Mouse (Mus musculus): ENCODE measurements around the gene Ipo4. TPM values are rescaled to one million over a fixed set of nuclear protein-coding genes. Genes with fewer than 3 reads are reported as not detected.

Gene Ipo4
- polyA plus RNA-seq, 1 experiment: not detected

- TF ChIP-seq CTCF (IDR thresholded peaks at IDR 0.05; ENCODE audit: insufficient read depth, low read depth, low read length): no peak
- TF ChIP-seq POLR2A (IDR thresholded peaks at IDR 0.05; ENCODE audit: insufficient read depth, low read depth, low read length): peak; percentile 47; the same call in 1 of the 2 replicates
- peak within 1 kb of the TSS; percentile 44 for H3K27ac ChIP-seq (ENCODE audit: insufficient read depth, low read depth, low read length)
- peaks cover 8% of the 10 kb centered on the region for H3K4me1 ChIP-seq (ENCODE audit: control insufficient read depth, insufficient read depth, low read length)
- peak within 1 kb of the TSS; percentile 65 for H3K4me3 ChIP-seq (ENCODE audit: insufficient read depth, low read depth, low read length)
- under 1% methylated on average over 32 of the region's 32 CpGs for WGBS
These were observed 57.7 kb downstream of the Ipo4 start, which contains the start of gene Psme1 for GRCm38 (mm10) chr14:55577871-55578667. TSS of gene Psme1 (plus strand) at chr14:55578123.

DNA sequence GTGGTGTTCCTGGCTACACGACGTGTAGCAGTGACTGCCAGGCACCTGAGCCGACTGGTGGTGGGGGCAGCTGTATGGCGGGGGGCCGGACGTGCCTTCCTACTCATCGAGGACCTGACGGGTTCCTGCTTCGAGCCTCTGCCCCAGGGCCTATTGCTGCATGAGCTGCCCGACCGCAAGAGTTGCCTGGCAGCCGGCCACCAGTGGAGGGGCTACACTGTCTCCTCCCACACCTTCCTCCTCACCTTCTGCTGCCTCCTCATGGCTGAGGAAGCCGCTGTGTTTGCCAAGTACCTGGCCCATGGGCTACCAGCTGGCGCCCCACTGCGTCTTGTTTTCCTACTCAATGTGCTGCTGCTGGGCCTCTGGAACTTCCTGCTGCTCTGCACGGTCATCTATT, 59.4 kb downstream of the Ipo4 start:
- 86% methylated on average over 16 of the region's 16 CpGs for WGBS
- Histone ChIP-seq H3K27ac (ENCODE audit: insufficient read depth, low read depth, low read length) (no peak overlapping the region), H3K4me1 (ENCODE audit: control insufficient read depth, insufficient read depth, low read length) (peaks cover 8% of the 10 kb centered on the region), H3K4me3 (ENCODE audit: insufficient read depth, low read depth, low read length) (no peak overlapping the region)
- TF ChIP-seq POLR2A (IDR thresholded peaks at IDR 0.05; ENCODE audit: insufficient read depth, low read depth, low read length) (no peak), CTCF (IDR thresholded peaks at IDR 0.05; ENCODE audit: insufficient read depth, low read depth, low read length) (no peak)

GRCm38 (mm10) chr14:55575711-55576110, 60.0 kb downstream of the Ipo4 start:
- Histone ChIP-seq H3K4me3 (ENCODE audit: insufficient read depth, low read depth, low read length) (no peak overlapping the region), H3K27ac (ENCODE audit: insufficient read depth, low read depth, low read length) (no peak overlapping the region), H3K4me1 (ENCODE audit: control insufficient read depth, insufficient read depth, low read length) (peaks cover 8% of the 10 kb centered on the region)
- TF ChIP-seq CTCF (IDR thresholded peaks at IDR 0.05; ENCODE audit: insufficient read depth, low read depth, low read length): no peak
- TF ChIP-seq POLR2A (IDR thresholded peaks at IDR 0.05; ENCODE audit: insufficient read depth, low read depth, low read length): no peak
- 81% methylated on average over 13 of the region's 13 CpGs for WGBS

Other genes with a start within 250 kb of the Ipo4 start
- not detected in 2 replicates for gene Dhrs4, start 157.2 kb downstream of the Ipo4 start, polyA plus RNA-seq (2012; ENCODE audit: insufficient read depth, insufficient read length, low replicate concordance, missing spikeins)
- not detected in 2 replicates for gene Carmil3, start 145.3 kb downstream of the Ipo4 start, polyA plus RNA-seq (2012; ENCODE audit: insufficient read depth, insufficient read length, low replicate concordance, missing spikeins)
- gene Cpne6, start 125.5 kb downstream of the Ipo4 start, polyA plus RNA-seq (2012; ENCODE audit: insufficient read depth, insufficient read length, low replicate concordance, missing spikeins): 357 TPM in 1 of 2 replicates, not detected in the other
- not detected in 2 replicates for gene Nrl, start 111.0 kb downstream of the Ipo4 start, polyA plus RNA-seq (2012; ENCODE audit: insufficient read depth, insufficient read length, low replicate concordance, missing spikeins)
- gene Pck2, start 95.7 kb downstream of the Ipo4 start, polyA plus RNA-seq (2012; ENCODE audit: insufficient read depth, insufficient read length, low replicate concordance, missing spikeins): not detected in 2 replicates
- gene Dcaf11, start 76.0 kb downstream of the Ipo4 start, polyA plus RNA-seq (2012; ENCODE audit: insufficient read depth, insufficient read length, low replicate concordance, missing spikeins): not detected in 2 replicates
- not detected in 2 replicates for gene A730061H03Rik, start 75.6 kb downstream of the Ipo4 start, polyA plus RNA-seq (2012; ENCODE audit: insufficient read depth, insufficient read length, low replicate concordance, missing spikeins)
- gene Fitm1, start 60.3 kb downstream of the Ipo4 start, polyA plus RNA-seq (2012; ENCODE audit: insufficient read depth, insufficient read length, low replicate concordance, missing spikeins): not detected in 2 replicates
- gene Psme1, start 57.8 kb downstream of the Ipo4 start, polyA plus RNA-seq (2012; ENCODE audit: insufficient read depth, insufficient read length, low replicate concordance, missing spikeins): not detected in 2 replicates
- gene Emc9, start 50.7 kb downstream of the Ipo4 start, polyA plus RNA-seq (2012; ENCODE audit: insufficient read depth, insufficient read length, low replicate concordance, missing spikeins): not detected in 2 replicates
- not detected in 2 replicates for gene Psme2, start 44.8 kb downstream of the Ipo4 start, polyA plus RNA-seq (2012; ENCODE audit: insufficient read depth, insufficient read length, low replicate concordance, missing spikeins)
- not detected in 2 replicates for gene Rnf31, start 44.2 kb downstream of the Ipo4 start, polyA plus RNA-seq (2012; ENCODE audit: insufficient read depth, insufficient read length, low replicate concordance, missing spikeins)
- gene Irf9, start 32.4 kb downstream of the Ipo4 start, polyA plus RNA-seq (2012; ENCODE audit: insufficient read depth, insufficient read length, low replicate concordance, missing spikeins): not detected in 2 replicates
- not detected in 2 replicates for gene Rec8, start 17.9 kb downstream of the Ipo4 start, polyA plus RNA-seq (2012; ENCODE audit: insufficient read depth, insufficient read length, low replicate concordance, missing spikeins)
- not detected in 2 replicates for gene Gm49378, start 1.9 kb upstream of the Ipo4 start, polyA plus RNA-seq (2012; ENCODE audit: insufficient read depth, insufficient read length, low replicate concordance, missing spikeins)
- gene Tm9sf1, start 7.8 kb upstream of the Ipo4 start, polyA plus RNA-seq (2012; ENCODE audit: insufficient read depth, insufficient read length, low replicate concordance, missing spikeins): not detected in 2 replicates
- gene Tssk4, start 14.2 kb upstream of the Ipo4 start, polyA plus RNA-seq (2012; ENCODE audit: insufficient read depth, insufficient read length, low replicate concordance, missing spikeins): not detected in 2 replicates
- gene Mdp1, start 24.6 kb upstream of the Ipo4 start, polyA plus RNA-seq (2012; ENCODE audit: insufficient read depth, insufficient read length, low replicate concordance, missing spikeins): not detected in 2 replicates
- not detected in 2 replicates for gene Gmpr2, start 36.0 kb upstream of the Ipo4 start, polyA plus RNA-seq (2012; ENCODE audit: insufficient read depth, insufficient read length, low replicate concordance, missing spikeins)
- gene Nedd8, start 36.2 kb upstream of the Ipo4 start, polyA plus RNA-seq (2012; ENCODE audit: insufficient read depth, insufficient read length, low replicate concordance, missing spikeins): not detected in 2 replicates
- gene Tinf2, start 45.9 kb upstream of the Ipo4 start, polyA plus RNA-seq (2012; ENCODE audit: insufficient read depth, insufficient read length, low replicate concordance, missing spikeins): not detected in 2 replicates
- not detected in 2 replicates for gene Tgm1, start 78.0 kb upstream of the Ipo4 start, polyA plus RNA-seq (2012; ENCODE audit: insufficient read depth, insufficient read length, low replicate concordance, missing spikeins)
- gene Rabggta, start 86.3 kb upstream of the Ipo4 start, polyA plus RNA-seq (2012; ENCODE audit: insufficient read depth, insufficient read length, low replicate concordance, missing spikeins): not detected in 2 replicates
- gene Dhrs1, start 109.7 kb upstream of the Ipo4 start, polyA plus RNA-seq (2012; ENCODE audit: insufficient read depth, insufficient read length, low replicate concordance, missing spikeins): not detected in 2 replicates
- not detected in 2 replicates for gene Nop9, start 109.7 kb upstream of the Ipo4 start, polyA plus RNA-seq (2012; ENCODE audit: insufficient read depth, insufficient read length, low replicate concordance, missing spikeins)
- gene Cideb, start 122.5 kb upstream of the Ipo4 start, polyA plus RNA-seq (2012; ENCODE audit: insufficient read depth, insufficient read length, low replicate concordance, missing spikeins): not detected in 2 replicates
- gene Ltb4r2, start 125.5 kb upstream of the Ipo4 start, polyA plus RNA-seq (2012; ENCODE audit: insufficient read depth, insufficient read length, low replicate concordance, missing spikeins): not detected in 2 replicates
- gene Ltb4r1, start 130.0 kb upstream of the Ipo4 start, polyA plus RNA-seq (2012; ENCODE audit: insufficient read depth, insufficient read length, low replicate concordance, missing spikeins): not detected in 2 replicates
- not detected in 2 replicates for gene Adcy4, start 148.1 kb upstream of the Ipo4 start, polyA plus RNA-seq (2012; ENCODE audit: insufficient read depth, insufficient read length, low replicate concordance, missing spikeins)
- not detected in 2 replicates for gene Ripk3, start 152.9 kb upstream of the Ipo4 start, polyA plus RNA-seq (2012; ENCODE audit: insufficient read depth, insufficient read length, low replicate concordance, missing spikeins)
- gene Nfatc4, start 187.2 kb upstream of the Ipo4 start, polyA plus RNA-seq (2012; ENCODE audit: insufficient read depth, insufficient read length, low replicate concordance, missing spikeins): not detected in 2 replicates
- not detected in 2 replicates for gene Nynrin, start 218.1 kb upstream of the Ipo4 start, polyA plus RNA-seq (2012; ENCODE audit: insufficient read depth, insufficient read length, low replicate concordance, missing spikeins)
- gene Cbln3, start 248.4 kb upstream of the Ipo4 start, polyA plus RNA-seq (2012; ENCODE audit: insufficient read depth, insufficient read length, low replicate concordance, missing spikeins): not detected in 2 replicates
- not detected in 2 replicates for gene Khnyn, start 249.0 kb upstream of the Ipo4 start, polyA plus RNA-seq (2012; ENCODE audit: insufficient read depth, insufficient read length, low replicate concordance, missing spikeins)

All from olfactory bulb, adult 2 months (tissue).